In the genomic region with DNA sequence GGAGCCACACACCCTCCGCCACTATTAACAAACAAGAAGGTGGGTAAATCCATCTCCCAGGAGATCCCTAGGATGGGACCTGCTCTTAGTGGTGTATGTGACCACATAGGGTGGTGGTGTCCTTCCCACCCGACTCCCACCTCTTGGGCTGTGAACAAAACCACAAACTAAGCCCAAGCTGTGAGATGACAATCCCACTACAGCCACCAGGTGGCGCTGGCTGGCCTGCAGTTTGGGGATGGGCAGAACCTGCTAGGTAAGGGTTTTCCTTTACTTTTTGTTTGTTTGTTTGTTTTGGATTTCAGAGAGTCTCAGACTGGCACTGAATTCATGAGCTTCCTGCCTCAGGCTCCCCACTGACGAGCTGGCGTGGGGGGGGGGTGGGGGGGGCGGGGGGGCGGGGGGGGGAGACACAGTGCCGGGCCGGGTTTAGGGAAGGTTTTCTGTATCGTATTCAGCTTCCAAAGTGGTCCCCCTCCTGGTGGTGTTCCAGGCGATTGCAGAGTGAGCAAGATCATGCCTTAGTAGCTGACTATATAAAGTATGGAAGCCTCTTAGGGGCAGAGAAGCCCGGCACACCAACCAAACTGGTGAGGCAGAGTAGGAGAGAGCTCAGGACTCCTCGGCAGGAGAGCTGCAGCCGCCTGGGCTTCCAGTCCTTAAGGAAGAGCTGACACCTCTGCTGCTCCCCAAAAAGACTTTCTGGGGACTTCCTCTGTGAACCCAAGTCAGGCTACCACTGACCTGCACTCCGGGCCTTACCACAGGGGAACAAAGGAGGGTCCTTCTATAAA, we compare ENCODE assay signal across 8 mouse cellular contexts. TPM values are rescaled to one million over a fixed set of nuclear protein-coding genes. Genes with fewer than 3 reads are reported as not detected.
A peak's percentile ranks its signal among the peaks of the same experiment; 100 is the strongest.
DNase-seq lines count a peak whose midpoint lies in the region; ATAC-seq and TF ChIP-seq lines count a peak whose summit lies in the region.

No protein-coding gene starts in this region.

- H3K4me1 ChIP-seq in forebrain, embryonic 12.5 days = peaks cover 31% of the 10 kb centered on the region
- no peaks in the 10 kb centered on the region for H3K4me1 ChIP-seq in intestine, postnatal 0 days (replicated peaks; ENCODE audit: control insufficient read depth, insufficient read depth, low read length)
- H3K4me1 ChIP-seq in liver, embryonic 14.5 days (replicated peaks; ENCODE audit: control insufficient read depth in 2 of 2, insufficient read depth in 2 of 2, low read length in 1 of 2) = no peaks in the 10 kb centered on the region

- 10% methylated on average over 13 of the region's 15 CpGs for WGBS in forebrain, embryonic 12.5 days
- 8% methylated on average over 11 of the region's 15 CpGs for WGBS in intestine, postnatal 0 days
- WGBS in liver, embryonic 14.5 days (ENCODE audit: insufficient replicate concordance) = 10% methylated on average over 15 of the region's 15 CpGs

- TF ChIP-seq EP300 in liver, embryonic 14.5 days (IDR thresholded peaks at IDR 0.05; ENCODE audit: low read depth) = no peak

- peak overlapping the region; percentile 46 for H3K4me2 ChIP-seq in forebrain, embryonic 12.5 days
- H3K4me2 ChIP-seq in intestine, postnatal 0 days (replicated peaks; ENCODE audit: low read depth) = no peak overlapping the region
- no peak overlapping the region for H3K4me2 ChIP-seq in liver, embryonic 14.5 days (ENCODE audit: low read depth)

- H3K27ac ChIP-seq in forebrain, embryonic 12.5 days = no peak overlapping the region
- no peak overlapping the region for H3K27ac ChIP-seq in intestine, postnatal 0 days (ENCODE audit: low read depth, low read length)
- no peak overlapping the region for H3K27ac ChIP-seq in liver, embryonic 14.5 days

- no peak for ATAC-seq in forebrain, embryonic 12.5 days (ENCODE audit: low FRiP score)
- no peak for ATAC-seq in intestine, postnatal 0 days
- ATAC-seq in liver, embryonic 14.5 days (ENCODE audit: insufficient read depth) = no peak
- ATAC-seq in monocyte, adult 5-6 weeks (replicated peaks; ENCODE audit: insufficient number of reproducible peaks, low FRiP score, low TSS enrichment, poor library complexity, severe bottlenecking) = no peak

- H3K9ac ChIP-seq in forebrain, embryonic 12.5 days = peak overlapping the region; percentile 38; the same call in 1 of the 2 replicates
- no peak overlapping the region for H3K9ac ChIP-seq in intestine, postnatal 0 days (ENCODE audit: low read depth, low read length)
- H3K9ac ChIP-seq in liver, embryonic 14.5 days (replicated peaks) = no peak overlapping the region

- DNase-seq in right cerebral cortex, adult 18-20 months = peak; percentile 71
- DNase-seq in right cerebral cortex, postnatal 36 days (ENCODE audit: low spot score in 2 of 2) = no peak
- DNase-seq in c-Kit-positive CD71-negative TER-119-negative erythroid progenitor cells, embryonic 14.5 days (ENCODE audit: low read depth) = peak; percentile 53
- peak in 1 of 3 experiments; percentile 9 for DNase-seq in liver, embryonic 14.5 days (ENCODE audit: low read depth in 3 of 3, low spot score in 3 of 3)
- peak; percentile 80 for DNase-seq in retina, postnatal 1 day

- H3K27me3 ChIP-seq in forebrain, embryonic 12.5 days = peaks cover 57% of the 10 kb centered on the region
- H3K27me3 ChIP-seq in intestine, postnatal 0 days (replicated peaks; ENCODE audit: control insufficient read depth, insufficient read depth, low read length) = peaks cover 33% of the 10 kb centered on the region
- peaks cover 9% of the 10 kb centered on the region for H3K27me3 ChIP-seq in liver, embryonic 14.5 days (ENCODE audit: control insufficient read depth, insufficient read depth, low read length)

- no peaks in the 10 kb centered on the region for H3K9me3 ChIP-seq in forebrain, embryonic 12.5 days
- H3K9me3 ChIP-seq in intestine, postnatal 0 days (ENCODE audit: control insufficient read depth) = no peaks in the 10 kb centered on the region
- H3K9me3 ChIP-seq in liver, embryonic 14.5 days (ENCODE audit: control insufficient read depth, low read length) = no peaks in the 10 kb centered on the region

- H3K4me3 ChIP-seq in forebrain, embryonic 12.5 days (replicated peaks) = peak overlapping the region; percentile 13
- H3K4me3 ChIP-seq in intestine, postnatal 0 days (ENCODE audit: low read depth, low read length) = no peak overlapping the region
- no peak overlapping the region for H3K4me3 ChIP-seq in liver, embryonic 14.5 days (ENCODE audit: insufficient read depth in 1 of 2, low read depth in 2 of 2, low read length in 2 of 2)

- TF ChIP-seq CTCF in intestine, postnatal 0 days (IDR thresholded peaks at IDR 0.05; ENCODE audit: low read depth) = peak; percentile 90
- peak; percentile 94 for TF ChIP-seq CTCF in liver, embryonic 14.5 days (IDR thresholded peaks at IDR 0.05; ENCODE audit: low read depth)

- H3K36me3 ChIP-seq in forebrain, embryonic 12.5 days (replicated peaks) = no peaks in the 10 kb centered on the region
- no peaks in the 10 kb centered on the region for H3K36me3 ChIP-seq in intestine, postnatal 0 days (ENCODE audit: control insufficient read depth, insufficient read depth)
- H3K36me3 ChIP-seq in liver, embryonic 14.5 days (replicated peaks; ENCODE audit: control insufficient read depth, insufficient read depth, low read depth) = no peaks in the 10 kb centered on the region

RNA-seq across cellular contexts. Expression of a gene that starts 8.9 kb away (rescaled TPM):
- polyA plus RNA-seq in forebrain, embryonic 12.5 days (2016; fragmentation: Nextera tagmentation; extraction: Ambion mirVana) = 0.58 and 1.3 TPM in 2 replicates
- not detected in 2 replicates for polyA plus RNA-seq in intestine, postnatal 0 days (2015; fragmentation: Nextera tagmentation; extraction: Ambion mirVana)
- polyA plus RNA-seq in liver, embryonic 14.5 days (2012; rRNA removed) = not detected in 2 replicates
- not detected in 2 replicates for polyA plus RNA-seq in liver, embryonic 14.5 days (2014; fragmentation: Nextera tagmentation; extraction: Ambion mirVana)
- 0.19 to 0.48 TPM (median 0.43 TPM) in 3 replicates for total RNA-seq in monocyte, adult 5-6 weeks (2017)

RNA-seq across cellular contexts. Expression of a gene that starts 31.4 kb away (rescaled TPM):
- 21.7 and 23.3 TPM in 2 replicates for polyA plus RNA-seq in forebrain, embryonic 12.5 days (2016; fragmentation: Nextera tagmentation; extraction: Ambion mirVana)
- 3.8 and 4.5 TPM in 2 replicates for polyA plus RNA-seq in intestine, postnatal 0 days (2015; fragmentation: Nextera tagmentation; extraction: Ambion mirVana)
- polyA plus RNA-seq in liver, embryonic 14.5 days (2012; rRNA removed) = 0.06 and 0.16 TPM in 2 replicates
- polyA plus RNA-seq in liver, embryonic 14.5 days (2014; fragmentation: Nextera tagmentation; extraction: Ambion mirVana) = not detected in 2 replicates
- 0.32 to 2.5 TPM (median 0.49 TPM) in 3 replicates for total RNA-seq in monocyte, adult 5-6 weeks (2017)

RNA-seq across cellular contexts. Expression of a gene that starts 48.9 kb away (rescaled TPM):
- not detected in 2 replicates for polyA plus RNA-seq in forebrain, embryonic 12.5 days (2016; fragmentation: Nextera tagmentation; extraction: Ambion mirVana)
- polyA plus RNA-seq in intestine, postnatal 0 days (2015; fragmentation: Nextera tagmentation; extraction: Ambion mirVana) = not detected in 2 replicates
- 0.02 TPM in 2 replicates for polyA plus RNA-seq in liver, embryonic 14.5 days (2012; rRNA removed)
- polyA plus RNA-seq in liver, embryonic 14.5 days (2014; fragmentation: Nextera tagmentation; extraction: Ambion mirVana) = not detected in 2 replicates
- total RNA-seq in monocyte, adult 5-6 weeks (2017) = not detected in 3 replicates

Comparison
In these comparisons a context has a peak if more than half of its experiments do, and no peak if none do; other contexts are left out.
1. DNase-seq: peak in right cerebral cortex, adult 18-20 months (single experiment), c-Kit-positive CD71-negative TER-119-negative erythroid progenitor cells, embryonic 14.5 days (single experiment) and retina, postnatal 1 day (single experiment); none in right cerebral cortex, postnatal 36 days (0 of 2).